Comparison of ENCODE assay signal across 17 mouse cellular contexts in the genomic region with DNA sequence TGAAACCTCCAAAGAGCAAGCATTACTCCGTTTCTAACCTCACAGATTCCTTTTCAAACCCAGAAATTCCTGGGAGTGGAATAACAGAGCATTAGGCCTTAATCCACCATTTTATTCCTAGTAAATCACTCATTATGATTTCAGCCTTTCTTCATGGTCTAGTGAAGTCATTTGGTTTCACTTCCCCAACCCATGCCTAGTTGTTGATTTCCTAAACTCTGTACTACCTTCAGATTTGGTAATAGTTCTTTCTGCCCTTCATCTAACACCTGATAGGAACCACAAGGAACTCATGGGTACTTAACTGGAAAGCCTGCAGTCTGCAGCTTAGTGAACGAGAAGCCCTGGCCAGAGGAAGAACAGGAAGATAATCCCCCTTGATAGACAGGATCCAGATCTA. TPM values are rescaled to one million over a fixed set of nuclear protein-coding genes. Genes with fewer than 3 reads are reported as not detected.
"Had no signal": no experiment of that assay in that cellular context is flagged by ENCODE, and none has a peak within 500 bp of the region (broad histone marks: within the 10 kb centered on the region; RNA-seq: fewer than 3 reads in every experiment).

No protein-coding gene starts in this region.

- H3K36me3 ChIP-seq: intestine, embryonic 15.5 days; limb, embryonic 10.5 days; liver, embryonic 15.5 days; midbrain, embryonic 15.5 days had no signal

- H3K4me2 ChIP-seq: intestine, embryonic 15.5 days; liver, embryonic 11.5 days; liver, embryonic 15.5 days; lung, embryonic 14.5 days; midbrain, embryonic 15.5 days had no signal

- H3K4me3 ChIP-seq: intestine, embryonic 15.5 days; layer of hippocampus, adult 2 months; limb, embryonic 10.5 days; liver, embryonic 15.5 days; midbrain, embryonic 15.5 days had no signal

- H3K9me3 ChIP-seq: intestine, embryonic 15.5 days; limb, embryonic 10.5 days; liver, embryonic 15.5 days; midbrain, embryonic 15.5 days had no signal

- H3K4me1 ChIP-seq: intestine, embryonic 15.5 days; limb, embryonic 10.5 days; liver, embryonic 15.5 days had no signal

- H3K27ac ChIP-seq: intestine, embryonic 15.5 days; layer of hippocampus, adult 2 months; limb, embryonic 10.5 days; liver, embryonic 15.5 days; midbrain, embryonic 15.5 days; stomach, postnatal 0 days had no signal

- DNase-seq: kidney, adult 18-20 months; kidney, postnatal 10 days; kidney, postnatal 4 days; lung, embryonic 14.5 days; lung, postnatal 10 days; lung, postnatal 4 days; right cerebral cortex, postnatal 4 days; spleen, adult 18-20 months; thymus, postnatal 4 days had no signal

- ATAC-seq: intestine, embryonic 15.5 days; midbrain, embryonic 15.5 days had no signal

- H3K9ac ChIP-seq: intestine, embryonic 15.5 days; liver, embryonic 15.5 days; lung, embryonic 14.5 days; midbrain, embryonic 15.5 days had no signal

- H3K27me3 ChIP-seq: intestine, embryonic 15.5 days; liver, embryonic 15.5 days; midbrain, embryonic 15.5 days had no signal

RNA-seq across cellular contexts. Expression of a gene that starts 44.5 kb away (rescaled TPM):
- total RNA-seq: megakaryocyte-erythroid progenitor cell, adult 5-6 weeks had no signal
